Mouse (Mus musculus) cerebellum, postnatal 14 days (tissue): ENCODE data around the gene Paqr8.

Source experiments
- DNase-seq, 2 experiments: peaks; one replicate each; pipeline ENCODE4 v3.0.0; 2021; ENCODE audit warnings: mixed read lengths in 2 of 2

Gene Paqr8

DNA sequence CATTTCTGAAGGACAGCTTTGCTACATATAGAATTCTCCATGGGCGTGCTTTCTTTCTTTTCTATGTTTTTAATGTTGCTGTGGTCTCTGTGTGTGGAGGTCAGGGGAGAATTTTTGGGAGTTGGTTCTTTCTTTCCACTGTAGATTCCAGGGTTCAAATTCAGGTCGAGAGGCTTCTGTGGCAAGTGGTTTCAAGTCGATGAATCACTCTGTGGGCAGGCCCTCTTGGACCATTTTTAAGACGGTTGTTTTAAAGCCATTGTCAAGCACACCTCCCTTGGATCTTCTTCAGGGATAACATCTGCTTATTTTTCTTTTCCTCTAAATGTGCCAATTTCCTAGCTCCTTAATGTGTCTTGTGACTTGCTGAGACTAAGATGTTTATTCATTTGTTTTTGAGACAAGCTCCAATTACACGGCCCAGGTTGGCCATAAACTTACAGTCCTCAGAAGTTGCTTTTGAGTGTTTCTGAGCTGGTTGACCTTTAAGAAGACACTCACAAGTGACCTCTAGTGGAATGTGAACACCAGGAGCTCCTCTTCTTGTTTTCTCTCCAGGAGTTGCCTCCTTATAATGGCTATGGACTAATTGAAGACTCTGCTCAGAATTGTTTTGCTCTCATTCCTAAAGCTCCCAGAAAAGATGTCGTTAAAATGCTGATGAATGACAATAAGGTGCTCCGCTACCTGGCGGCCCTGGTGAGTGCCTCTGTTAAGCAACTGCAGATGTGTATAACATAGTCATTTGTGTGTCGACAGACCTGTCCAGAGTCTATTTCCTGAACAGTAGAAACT, 84.1 kb downstream of the Paqr8 start:
- no peak for DNase-seq

DNA sequence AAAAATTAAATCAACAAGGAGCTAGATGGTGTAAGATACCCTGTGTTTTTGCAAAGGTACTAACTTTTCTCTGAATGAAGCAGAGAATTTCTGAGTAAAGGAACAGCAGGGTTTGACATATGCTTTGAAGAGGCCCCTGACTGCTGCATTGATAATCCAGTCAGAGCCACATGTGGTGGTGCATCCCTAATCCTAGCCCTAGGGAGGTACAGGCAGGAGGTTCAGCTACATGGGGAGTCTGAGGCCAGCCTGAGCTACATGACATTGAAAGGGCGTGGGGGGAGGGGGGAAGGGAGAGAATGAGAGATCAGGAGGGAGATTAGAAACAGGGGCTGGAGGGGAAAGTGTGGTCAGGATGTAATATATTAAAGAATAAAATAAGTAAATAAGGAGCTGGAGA, 90.1 kb downstream of the Paqr8 start:
- DNase-seq, result no peak

DNA sequence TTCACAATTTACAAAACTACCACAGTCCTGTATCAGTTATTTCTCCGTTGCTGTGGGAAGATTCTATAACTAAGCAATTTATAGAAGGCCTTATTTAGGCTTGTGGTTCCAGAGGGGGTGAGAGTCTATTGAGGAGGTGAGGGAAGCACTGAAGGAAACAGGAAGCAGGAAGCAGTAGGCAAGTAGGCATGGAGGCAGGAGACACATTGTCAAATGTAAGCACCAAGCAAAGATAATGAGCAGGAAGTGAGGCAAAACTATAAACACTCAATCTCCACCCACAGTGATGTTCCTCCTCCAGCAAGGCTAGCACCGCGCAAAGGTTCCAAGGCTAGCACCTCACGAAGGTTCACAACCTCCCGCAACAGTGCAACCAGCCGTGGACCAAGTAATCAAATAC, 91.4 kb downstream of the Paqr8 start:
- DNase-seq, result no peak

DNA sequence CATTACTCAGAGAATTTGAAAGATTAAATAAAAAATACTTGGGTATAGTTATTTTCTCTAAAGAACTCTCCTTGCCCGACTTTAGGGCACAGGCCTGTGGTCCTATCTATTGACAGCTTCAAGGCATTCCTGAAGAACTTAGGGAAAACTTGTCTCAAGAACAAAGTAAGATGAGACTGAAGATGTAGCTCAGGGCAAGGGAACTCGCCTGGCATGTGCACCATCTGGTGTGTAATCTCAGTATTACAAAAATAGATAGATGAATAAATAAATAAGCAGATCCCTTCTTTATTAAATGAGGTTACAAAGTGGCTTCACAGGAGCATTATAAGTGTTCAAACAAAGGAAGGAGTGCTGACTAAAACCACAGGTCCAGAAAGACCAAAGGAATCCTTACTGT, 93.7 kb downstream of the Paqr8 start:
- no peak for DNase-seq

DNA sequence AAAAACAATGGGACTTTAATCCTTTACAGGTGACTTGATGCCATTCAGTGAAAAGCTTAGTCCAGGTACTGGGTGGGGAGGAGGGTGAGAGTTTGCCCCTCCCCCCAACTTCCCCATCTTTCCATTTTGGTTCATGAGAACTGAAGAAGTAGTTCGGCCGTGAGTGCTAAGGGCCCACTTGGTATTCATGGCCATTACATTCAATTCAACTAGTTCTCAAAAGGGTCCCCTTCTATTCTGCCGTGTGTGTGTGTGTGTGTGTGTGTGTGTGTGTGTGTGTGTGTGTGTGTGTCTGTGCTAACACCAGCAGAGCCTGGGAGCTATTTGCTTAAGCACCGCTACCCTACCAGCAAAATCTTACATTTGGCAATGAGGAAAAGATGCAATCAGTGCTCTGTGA, 94.2 kb downstream of the Paqr8 start:
- no peak for DNase-seq

DNA sequence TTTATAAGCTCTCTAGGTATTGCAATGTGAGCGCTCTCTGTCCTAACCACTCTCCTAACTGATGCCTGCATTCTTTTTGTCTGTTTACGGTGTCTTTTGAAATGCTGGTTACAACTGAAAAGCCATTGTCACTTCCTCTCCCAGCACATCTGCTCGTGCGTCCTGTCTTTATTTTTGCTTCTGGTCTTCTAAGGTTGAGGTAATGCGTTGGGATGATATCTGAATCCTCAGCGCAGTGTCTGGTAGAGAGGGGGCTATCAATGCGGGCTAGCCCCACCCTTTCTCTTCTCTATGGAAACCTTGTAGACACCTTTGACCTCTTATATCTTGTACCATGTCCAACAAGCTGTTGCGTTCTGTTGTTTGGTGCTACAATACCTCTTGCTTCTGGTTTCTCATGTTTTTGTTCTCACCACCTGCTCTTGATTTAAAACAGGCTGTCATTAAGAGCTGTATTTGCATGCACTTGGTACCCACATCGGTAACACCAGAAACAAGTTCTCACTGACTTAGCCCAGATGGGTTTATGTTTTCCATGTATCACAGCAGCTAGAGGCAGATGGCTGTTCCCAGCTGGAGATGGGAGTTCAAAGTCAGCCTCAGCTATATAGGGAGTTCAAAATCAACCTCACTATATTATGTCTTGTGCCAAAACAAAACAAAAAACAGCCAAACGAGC, 96.1 kb downstream of the Paqr8 start:
- DNase-seq, result no peak
